Mouse (Mus musculus) MEL (cell line): ENCODE data around the gene Maea. TPM values are rescaled to one million over a fixed set of nuclear protein-coding genes. Genes with fewer than 3 reads are reported as not detected.

Experiments
- DNase-seq: peaks from one replicate; pipeline ENCODE4 v3.0.0; 2011; ENCODE audit warnings: low read depth, low spot score
- H3K27ac ChIP-seq: 2 replicates; pipeline ENCODE4 v1.5.1; 2012; ENCODE audit warnings: low read depth, mild to moderate bottlenecking, control low read depth, low read length, moderate library complexity; ENCODE audit not compliant: control insufficient read depth
- H3K27me3 ChIP-seq, 2 experiments: fragments of 150-350 bp in 1 of 2; sonication (generic) in 1 of 2; 2 replicates each; pipeline ENCODE4 v1.6.1; 2012; ENCODE audit warnings: low read length in 2 of 2, mild to moderate bottlenecking in 2 of 2, improper control_type of control experiment in 1 of 2, moderate library complexity in 1 of 2; ENCODE audit not compliant: insufficient read depth in 2 of 2, control insufficient read depth in 1 of 2
- H3K36me3 ChIP-seq, 2 experiments: 2 replicates each; pipeline ENCODE4 v1.6.1; 2012 to 2014; ENCODE audit warnings: low read length in 2 of 2, improper control_type of control experiment in 1 of 2, inconsistent platforms in 1 of 2, mild to moderate bottlenecking in 1 of 2; ENCODE audit not compliant: insufficient read depth in 2 of 2, control insufficient read depth in 1 of 2
- H3K4me1 ChIP-seq, 2 experiments: fragments of 150-350 bp in 1 of 2; sonication (generic) in 1 of 2; 2 replicates each; pipeline ENCODE4 v1.6.1; 2012; ENCODE audit warnings: low read length in 2 of 2, improper control_type of control experiment in 1 of 2, mild to moderate bottlenecking in 1 of 2; ENCODE audit not compliant: insufficient read depth in 2 of 2, control insufficient read depth in 1 of 2
- H3K4me3 ChIP-seq, 2 experiments: fragments of 150-350 bp in 1 of 2; sonication (generic) in 1 of 2; 2 replicates each; pipeline ENCODE4 v1.5.1; 2012; ENCODE audit warnings: low read depth in 2 of 2, low read length in 2 of 2, mild to moderate bottlenecking in 2 of 2, moderate library complexity in 2 of 2, control low read depth in 1 of 2, improper control_type of control experiment in 1 of 2; ENCODE audit not compliant: control insufficient read depth in 1 of 2, insufficient read depth in 1 of 2
- H3K79me2 ChIP-seq: 2 replicates; pipeline ENCODE4 v1.6.1; 2012; ENCODE audit warnings: mild to moderate bottlenecking, low read length, moderate library complexity; ENCODE audit not compliant: control insufficient read depth, poor library complexity, insufficient read depth
- H3K9ac ChIP-seq: 2 replicates; pipeline ENCODE4 v1.6.1; 2012; ENCODE audit warnings: low read depth, mild to moderate bottlenecking, control low read depth, low read length, moderate library complexity; ENCODE audit not compliant: control insufficient read depth, poor library complexity, severe bottlenecking
- H3K9me3 ChIP-seq: fragments of 150-350 bp; sonication (generic); replicated peaks from 2 replicates; pipeline ENCODE4 v1.6.1; 2012; ENCODE audit warnings: mild to moderate bottlenecking, low read length, improper control_type of control experiment, moderate library complexity; ENCODE audit not compliant: insufficient read depth
- CHD1 ChIP-seq: IDR thresholded peaks from 2 replicates; pipeline ENCODE4 v1.6.1; 2012; ENCODE audit warnings: low read depth, mild to moderate bottlenecking, inconsistent platforms, low read length, improper control_type of control experiment
- CHD2 ChIP-seq: IDR thresholded peaks from 2 replicates; pipeline ENCODE4 v1.6.1; 2011; ENCODE audit warnings: low read length, improper control_type of control experiment
- E2F4 ChIP-seq: IDR thresholded peaks from 2 replicates; pipeline ENCODE4 v1.6.1; 2011; ENCODE audit warnings: low read depth, low read length, improper control_type of control experiment, borderline replicate concordance
- EP300 ChIP-seq, 2 experiments: IDR thresholded peaks; 2 replicates each; pipeline ENCODE4 v1.6.1; 2011; ENCODE audit warnings: improper control_type of control experiment in 2 of 2, low read length in 2 of 2, low read depth in 1 of 2, mild to moderate bottlenecking in 1 of 2
- ETS1 ChIP-seq: IDR thresholded peaks from 2 replicates; pipeline ENCODE4 v1.6.1; 2012; ENCODE audit warnings: low read depth, mild to moderate bottlenecking, inconsistent platforms, low read length, improper control_type of control experiment, moderate library complexity
- GABPA ChIP-seq: IDR thresholded peaks from 2 replicates; pipeline ENCODE4 v1.6.1; 2012; ENCODE audit warnings: low read depth, mild to moderate bottlenecking, inconsistent platforms, low read length, improper control_type of control experiment, moderate library complexity
- HCFC1 ChIP-seq: IDR thresholded peaks from 2 replicates; pipeline ENCODE4 v1.6.1; 2012; ENCODE audit warnings: low read depth, mild to moderate bottlenecking, inconsistent platforms, low read length, improper control_type of control experiment, moderate library complexity
- MAZ ChIP-seq: IDR thresholded peaks from 2 replicates; pipeline ENCODE4 v1.6.1; 2012; ENCODE audit warnings: low read depth, mild to moderate bottlenecking, inconsistent platforms, low read length, improper control_type of control experiment
- MEF2A ChIP-seq: IDR thresholded peaks from 2 replicates; pipeline ENCODE4 v1.6.1; 2014; ENCODE audit warnings: low read depth, mild to moderate bottlenecking, inconsistent platforms, low read length, improper control_type of control experiment; ENCODE audit not compliant: poor library complexity, insufficient replicate concordance, severe bottlenecking; ENCODE audit errors: extremely low read depth
- MXI1 ChIP-seq: IDR thresholded peaks from 2 replicates; pipeline ENCODE4 v1.6.1; 2011; ENCODE audit warnings: mild to moderate bottlenecking, low read depth, low read length, improper control_type of control experiment
- MYC ChIP-seq: IDR thresholded peaks from 2 replicates; pipeline ENCODE4 v1.6.1; 2011; ENCODE audit warnings: low read depth, mild to moderate bottlenecking, low read length, improper control_type of control experiment, moderate library complexity
- NELFE ChIP-seq: IDR thresholded peaks from 2 replicates; pipeline ENCODE4 v1.6.1; 2011; ENCODE audit warnings: low read depth, low read length, improper control_type of control experiment
- NRF1 ChIP-seq: IDR thresholded peaks from 2 replicates; pipeline ENCODE4 v1.6.1; 2014; ENCODE audit warnings: low read depth, mild to moderate bottlenecking, inconsistent platforms, low read length, improper control_type of control experiment, moderate library complexity; ENCODE audit not compliant: poor library complexity, insufficient read depth, severe bottlenecking
- POLR2A ChIP-seq, 2 experiments: IDR thresholded peaks; 2 replicates each; pipeline ENCODE4 v1.6.1; 2011 to 2012; ENCODE audit warnings: low read length in 2 of 2, mild to moderate bottlenecking in 2 of 2, control low read depth in 1 of 2, improper control_type of control experiment in 1 of 2, low read depth in 1 of 2, moderate library complexity in 1 of 2; ENCODE audit not compliant: control insufficient read depth in 1 of 2, insufficient read depth in 1 of 2, poor library complexity in 1 of 2
- POLR2AphosphoS2 ChIP-seq: IDR thresholded peaks from 2 replicates; pipeline ENCODE4 v1.6.1; 2011; ENCODE audit warnings: low read length, improper control_type of control experiment
- RAD21 ChIP-seq: IDR thresholded peaks from 2 replicates; pipeline ENCODE4 v1.6.1; 2011; ENCODE audit warnings: mild to moderate bottlenecking, low read depth, low read length, improper control_type of control experiment
- RCOR1 ChIP-seq: IDR thresholded peaks from 2 replicates; pipeline ENCODE4 v1.6.1; 2012; ENCODE audit warnings: low read depth, mild to moderate bottlenecking, inconsistent platforms, low read length, improper control_type of control experiment
- SIN3A ChIP-seq: IDR thresholded peaks from 2 replicates; pipeline ENCODE4 v1.6.1; 2012; ENCODE audit warnings: low read length, improper control_type of control experiment, inconsistent platforms
- SMC3 ChIP-seq: IDR thresholded peaks from 2 replicates; pipeline ENCODE4 v1.6.1; 2011; ENCODE audit warnings: low read depth, low read length, improper control_type of control experiment
- TBP ChIP-seq: IDR thresholded peaks from 2 replicates; pipeline ENCODE4 v1.8.0; 2011; ENCODE audit warnings: low read depth, low read length, improper control_type of control experiment
- TCF12 ChIP-seq: IDR thresholded peaks from 2 replicates; pipeline ENCODE4 v1.6.1; 2014; ENCODE audit warnings: low read depth, mild to moderate bottlenecking, inconsistent platforms, low read length, improper control_type of control experiment, moderate library complexity
- UBTF ChIP-seq: IDR thresholded peaks from 2 replicates; pipeline ENCODE4 v1.6.1; 2012; ENCODE audit warnings: low read depth, mild to moderate bottlenecking, inconsistent platforms, low read length, improper control_type of control experiment, moderate library complexity, borderline replicate concordance; ENCODE audit not compliant: insufficient read depth
- USF1 ChIP-seq: IDR thresholded peaks from 2 replicates; pipeline ENCODE4 v1.6.1; 2014; ENCODE audit warnings: low read depth, mild to moderate bottlenecking, inconsistent platforms, low read length, improper control_type of control experiment, moderate library complexity
- ZMIZ1 ChIP-seq: IDR thresholded peaks from 2 replicates; pipeline ENCODE4 v1.6.1; 2012; ENCODE audit warnings: low read depth, mild to moderate bottlenecking, inconsistent platforms, low read length, improper control_type of control experiment, moderate library complexity
- polyA plus RNA-seq, 2 experiments: library from polyadenylated mRNA; stranded (reverse) in 1 of 2; unstranded in 1 of 2; fragments of >175 nt in 1 of 2; fragments of >200 nt in 1 of 2; gene quantifications; 2 replicates each; pipeline versions ENCODE4 v1.2.1 to v1.2.4; 2012; ENCODE audit warnings: low replicate concordance in 2 of 2, low read depth in 1 of 2; ENCODE audit not compliant: insufficient read length in 2 of 2, insufficient read depth in 1 of 2, missing spikeins in 1 of 2
- total RNA-seq: library from RNA; depleted of rRNA; stranded (reverse); fragments of 300-350 nt; gene quantifications from 2 replicates; pipeline ENCODE4 v1.2.3, GENCODE M21; 2012

Gene Maea
- total and polyA plus RNA-seq, 3 experiments: 140 to 224 TPM; not detected in 1

- TF ChIP-seq ETS1 (peak; percentile 72; the same call in 1 of the 2 replicates), MYC (peak; percentile 59; the same call in 1 of the 2 replicates), E2F4 (no peak; the same call in 1 of the 2 replicates), UBTF (peak; percentile 31; the same call in 1 of the 2 replicates), MAZ (peak; percentile 97), USF1 (0 out of 2 replicates have a peak, but pooled peaks have one; percentile 47), TCF12 (peak; percentile 73), ZMIZ1 (peak; percentile 76), NELFE (peak; percentile 95), SIN3A (peak; percentile 94)
Measured at GRCm38 (mm10) chr5:33378302-33378854, 43.1 kb downstream of the Maea start, which contains the start of gene Uvssa (continued).

- no peak for DNase-seq
- Histone ChIP-seq H3K4me1 (no peaks in the 10 kb centered on the region), H3K4me3 (no peak overlapping the region), H3K36me3 (peaks cover 0 to 2% of the 10 kb centered on the region in 2 experiments; a peak in 1 of 4 replicates), H3K79me2 (no peaks in the 10 kb centered on the region), H3K27ac (no peak overlapping the region), H3K9me3 (no peaks in the 10 kb centered on the region), H3K27me3 (no peaks in the 10 kb centered on the region)
- no peak for TF ChIP-seq MAZ
- no peak for TF ChIP-seq CHD2
- TF ChIP-seq RCOR1: no peak
- no peak for TF ChIP-seq NRF1
- TF ChIP-seq GABPA: no peak
- no peak for TF ChIP-seq POLR2AphosphoS2
- TF ChIP-seq NELFE: no peak
- TF ChIP-seq MEF2A: no peak
- TF ChIP-seq RAD21: no peak
- TF ChIP-seq POLR2A (IDR thresholded peaks at IDR 0.05; ENCODE audit: control insufficient read depth in 1 of 2, insufficient read depth in 1 of 2, low read depth in 1 of 2, low read length in 2 of 2, poor library complexity in 1 of 2): no peak
- TF ChIP-seq HCFC1: no peak
- no peak for TF ChIP-seq UBTF
- TF ChIP-seq ETS1: no peak
- TF ChIP-seq MXI1: no peak
- no peak for TF ChIP-seq CHD1
- TF ChIP-seq USF1: no peak
- no peak for TF ChIP-seq EP300 (IDR thresholded peaks at IDR 0.05; ENCODE audit: low read depth in 1 of 2, low read length in 2 of 2)
- TF ChIP-seq TBP: no peak
- TF ChIP-seq SMC3: no peak
- TF ChIP-seq, all 39 proteins: peak for 0
- H3K9ac ChIP-seq: no peak overlapping the region
Measured at GRCm38 (mm10) chr5:33387550-33387949, 52.2 kb downstream of the Maea start.
